Mouse (Mus musculus) heart, adult 18-20 months (tissue): Measurements from ENCODE around the gene Slc48a1. TPM values are rescaled to one million over a fixed set of nuclear protein-coding genes. Genes with fewer than 3 reads are reported as not detected.

Experiments
- DNase-seq, 2 experiments: peaks; one replicate each; pipeline ENCODE4 v3.0.0; 2021 to 2022; ENCODE audit warnings: mixed read lengths in 1 of 2
- total RNA-seq, 2 experiments: library from RNA; stranded (reverse); gene quantifications; 2 replicates each; pipeline ENCODE4 v1.2.3; 2021

Slc48a1 gene
- total RNA-seq, 2 experiments from 2014 or later: 57.9 to 69.7 TPM

GRCm38 (mm10) chr15:97781961-97782748 lies 3.8 kb downstream of the Slc48a1 start:
- DNase-seq: peak; percentile 72 to 80

- DNase-seq: peak; percentile 86 to 91
Measured at GRCm38 (mm10) chr15:97782749-97783105, 4.4 kb downstream of the Slc48a1 start.

- DNase-seq: peak; percentile 91
Measured at GRCm38 (mm10) chr15:97784092-97784559, 5.8 kb downstream of the Slc48a1 start.

- no peak for DNase-seq
Measured at GRCm38 (mm10) chr15:97784561-97785161, 6.3 kb downstream of the Slc48a1 start.

GRCm38 (mm10) chr15:97785731-97786411 lies 7.6 kb downstream of the Slc48a1 start:
- DNase-seq: peak in 1 of 2 experiments; percentile 77

- peak in 1 of 2 experiments; percentile 43 for DNase-seq
Measured at GRCm38 (mm10) chr15:97786412-97787112, 8.2 kb downstream of the Slc48a1 start.

- no peak for DNase-seq
Measured at GRCm38 (mm10) chr15:97787148-97787798, 9.0 kb downstream of the Slc48a1 start.

GRCm38 (mm10) chr15:97787799-97788667 lies 9.7 kb downstream of the Slc48a1 start:
- peak in 1 of 2 experiments; percentile 32 for DNase-seq

- DNase-seq: peak; percentile 40 to 52
Measured at GRCm38 (mm10) chr15:97788821-97789220, 10.5 kb downstream of the Slc48a1 start.

- DNase-seq: peak in 1 of 2 experiments; percentile 65
Measured at GRCm38 (mm10) chr15:97789761-97790505, 11.6 kb downstream of the Slc48a1 start.

GRCm38 (mm10) chr15:97791126-97791700 lies 12.9 kb downstream of the Slc48a1 start:
- peak in 1 of 2 experiments; percentile 40 for DNase-seq

- DNase-seq: no peak
Measured at GRCm38 (mm10) chr15:97793386-97794153, 15.2 kb downstream of the Slc48a1 start.

- no peak for DNase-seq
Measured at GRCm38 (mm10) chr15:97794268-97794667, 15.9 kb downstream of the Slc48a1 start.

- no peak for DNase-seq
Measured at GRCm38 (mm10) chr15:97795559-97796235, 17.4 kb downstream of the Slc48a1 start.

GRCm38 (mm10) chr15:97796674-97797310 lies 18.5 kb downstream of the Slc48a1 start:
- DNase-seq: no peak

- DNase-seq: no peak
Measured at GRCm38 (mm10) chr15:97798134-97798533, 19.8 kb downstream of the Slc48a1 start.

GRCm38 (mm10) chr15:97799446-97799845 lies 21.1 kb downstream of the Slc48a1 start:
- no peak for DNase-seq

GRCm38 (mm10) chr15:97800853-97801252 lies 22.5 kb downstream of the Slc48a1 start:
- no peak for DNase-seq
